Mouse (Mus musculus) cerebellum, adult 2 months (tissue): ENCODE results near the gene Exoc5. TPM values are rescaled to one million over a fixed set of nuclear protein-coding genes. Genes with fewer than 3 reads are reported as not detected.
A peak's percentile ranks its signal among the peaks of the same experiment; 100 is the strongest.

Experiments used
- DNase-seq, 2 experiments: peaks; one replicate each; pipeline ENCODE4 v3.0.0; 2021
- H3K27ac ChIP-seq: fragments of 200-500 bp; 2 replicates; pipeline ENCODE4 v1.5.1; 2012; ENCODE audit warnings: low read length, control low read depth, inconsistent platforms; ENCODE audit not compliant: insufficient read depth
- H3K27me3 ChIP-seq: fragments of 200-500 bp; 2 replicates; pipeline ENCODE4 v1.6.1; 2012; ENCODE audit warnings: inconsistent platforms, mild to moderate bottlenecking, low read length, moderate library complexity; ENCODE audit not compliant: control insufficient read depth, insufficient read depth
- H3K4me1 ChIP-seq: fragments of 200-500 bp; 2 replicates; pipeline ENCODE4 v1.6.1; 2011; ENCODE audit warnings: low read length; ENCODE audit not compliant: control insufficient read depth, insufficient read depth
- H3K4me3 ChIP-seq: fragments of 200-500 bp; replicated peaks from 2 replicates; pipeline ENCODE3; 2011; ENCODE audit warnings: mild to moderate bottlenecking, low read depth, low read length, control low read depth; ENCODE audit not compliant: insufficient read depth
- CTCF ChIP-seq: fragments of 200-500 bp; IDR thresholded peaks from 2 replicates; pipeline ENCODE4 v1.5.1; 2011; ENCODE audit warnings: low read depth, mild to moderate bottlenecking, control low read depth, low read length, moderate library complexity, borderline replicate concordance; ENCODE audit not compliant: insufficient read depth
- POLR2A ChIP-seq: fragments of 200-500 bp; IDR thresholded peaks from 2 replicates; pipeline ENCODE4 v1.6.1; 2011; ENCODE audit warnings: low read length, control low read depth, borderline replicate concordance; ENCODE audit not compliant: insufficient read depth
- WGBS: fragments of 180-500 bp; shearing (Covaris S2); methylation state at CpG from one replicate; pipeline ENCODE4 v1.1.7; 2018; 5-methylcytosine and 5-hydroxymethylcytosine counted together
- polyA plus RNA-seq: library from polyadenylated mRNA; depleted of rRNA; stranded (reverse); fragments of >200 nt; gene quantifications from 2 replicates; pipeline ENCODE4 v1.2.3, GENCODE M21; 2012

Exoc5 gene
- polyA plus RNA-seq, 1 experiment, result 27.1 TPM

GRCm38 (mm10) chr14:48998795-48999194 is 67.7 kb downstream of the Exoc5 start:
- DNase-seq, result no peak
- Histone ChIP-seq H3K27ac (no peak overlapping the region), H3K27me3 (no peaks in the 10 kb centered on the region), H3K4me3 (no peak overlapping the region), H3K4me1 (no peaks in the 10 kb centered on the region)
- WGBS, result 50% methylated on average over 4 of the region's 4 CpGs
- no peak for TF ChIP-seq POLR2A
- no peak for TF ChIP-seq CTCF

- Histone ChIP-seq H3K4me1 (no peaks in the 10 kb centered on the region), H3K27ac (no peak overlapping the region), H3K4me3 (no peak overlapping the region), H3K27me3 (no peaks in the 10 kb centered on the region)
- 83% methylated on average over 3 of the region's 3 CpGs for WGBS
- no peak for DNase-seq
- TF ChIP-seq CTCF (no peak), POLR2A (no peak)
Observed at GRCm38 (mm10) chr14:48993861-48994260, 72.6 kb downstream of the Exoc5 start.

- DNase-seq, result no peak
- Histone ChIP-seq H3K27ac (no peak overlapping the region), H3K4me1 (no peaks in the 10 kb centered on the region), H3K4me3 (no peak overlapping the region), H3K27me3 (no peaks in the 10 kb centered on the region)
- WGBS, result 70% methylated on average over 3 of the region's 3 CpGs
- TF ChIP-seq CTCF, result no peak
- TF ChIP-seq POLR2A, result no peak
Observed at GRCm38 (mm10) chr14:48992070-48992580, 74.3 kb downstream of the Exoc5 start.

- DNase-seq, result no peak
- Histone ChIP-seq H3K27ac (no peak overlapping the region), H3K27me3 (no peaks in the 10 kb centered on the region), H3K4me3 (no peak overlapping the region), H3K4me1 (no peaks in the 10 kb centered on the region)
- WGBS, result 7% methylated on average over 7 of the region's 7 CpGs
- TF ChIP-seq POLR2A (no peak), CTCF (no peak)
Observed at GRCm38 (mm10) chr14:48991144-48991522, 75.3 kb downstream of the Exoc5 start.

GRCm38 (mm10) chr14:48990471-48991143 is 75.8 kb downstream of the Exoc5 start:
- Histone ChIP-seq H3K4me1 (no peaks in the 10 kb centered on the region), H3K4me3 (no peak overlapping the region), H3K27me3 (no peaks in the 10 kb centered on the region), H3K27ac (no peak overlapping the region)
- DNase-seq, result peak; percentile 66 to 78
- TF ChIP-seq POLR2A (no peak), CTCF (peak; percentile 65)
- WGBS, result 10% methylated on average over 17 of the region's 17 CpGs

- no peak overlapping the region for H3K27ac ChIP-seq
- 94% methylated on average over 8 of the region's 8 CpGs for WGBS
- no peak for DNase-seq
Observed at GRCm38 (mm10) chr14:48989831-48990230, 76.6 kb downstream of the Exoc5 start.

GRCm38 (mm10) chr14:48986231-48986630 is 80.2 kb downstream of the Exoc5 start:
- H3K4me3 ChIP-seq, result no peak overlapping the region
- H3K27ac ChIP-seq, result no peak overlapping the region
- no peak for DNase-seq
- H3K27me3 ChIP-seq, result no peaks in the 10 kb centered on the region
- TF ChIP-seq POLR2A (no peak), CTCF (no peak)
- WGBS, result 79% methylated on average over 8 of the region's 8 CpGs
- 0 out of 2 replicates have a peak, but pooled peaks cover 2% of the 10 kb centered on the region for H3K4me1 ChIP-seq

More at GRCm38 (mm10) chr14:48989831-48990230, 76.6 kb downstream of the Exoc5 start:
- Histone ChIP-seq H3K27me3 (no peaks in the 10 kb centered on the region), H3K4me3 (no peak overlapping the region), H3K4me1 (0 out of 2 replicates have a peak, but pooled peaks cover 2% of the 10 kb centered on the region)
- no peak for TF ChIP-seq POLR2A
- TF ChIP-seq CTCF, result no peak

- DNase-seq, result peak; percentile 67 to 70
- no peak for TF ChIP-seq POLR2A
- peak; percentile 98 for TF ChIP-seq CTCF
- 27% methylated on average over 10 of the region's 10 CpGs for WGBS
Observed at GRCm38 (mm10) chr14:48985673-48986072, 80.8 kb downstream of the Exoc5 start.

More at GRCm38 (mm10) chr14:48985673-48986072, 80.8 kb downstream of the Exoc5 start:
- Histone ChIP-seq H3K4me3 (no peak overlapping the region), H3K27me3 (no peaks in the 10 kb centered on the region), H3K4me1 (0 out of 2 replicates have a peak, but pooled peaks cover 2% of the 10 kb centered on the region), H3K27ac (no peak overlapping the region)
